Comparison of ENCODE assay signal across 21 mouse cellular contexts in genomic region chr3:98418991-98419785, GRCm38 (mm10). TPM values are rescaled to one million over a fixed set of nuclear protein-coding genes. Genes with fewer than 3 reads are reported as not detected.
A peak's percentile ranks its signal among the peaks of the same experiment; 100 is the strongest.
DNase-seq lines count a peak whose midpoint lies in the region; ATAC-seq and TF ChIP-seq lines count a peak whose summit lies in the region.
"Had no signal": no experiment of that assay in that cellular context is flagged by ENCODE, and none has a peak within 500 bp of the region (broad histone marks: within the 10 kb centered on the region; RNA-seq: fewer than 3 reads in every experiment).

No protein-coding gene starts in this region.

- no peaks in the 10 kb centered on the region for H3K27me3 ChIP-seq in heart, postnatal 0 days (ENCODE audit: control insufficient read depth, insufficient read depth, low read length)
- no peaks in the 10 kb centered on the region; the same call in 1 of the 2 replicates for H3K27me3 ChIP-seq in heart, adult 2 months (ENCODE audit: control insufficient read depth, insufficient read depth, low read length)
- H3K27me3 ChIP-seq in MEL (ENCODE audit: control insufficient read depth in 1 of 2, insufficient read depth in 2 of 2, low read length in 2 of 2), result peaks cover 0 to 1% of the 10 kb centered on the region in 2 experiments; a peak in 2 of 4 replicates
- H3K27me3 ChIP-seq: forebrain, embryonic 12.5 days had no signal

- no peak for TF ChIP-seq POLR2A in heart, adult 2 months (IDR thresholded peaks at IDR 0.05; ENCODE audit: insufficient read depth, low read depth, low read length)
- no peak for TF ChIP-seq POLR2A in MEL (IDR thresholded peaks at IDR 0.05; ENCODE audit: control insufficient read depth in 1 of 2, insufficient read depth in 1 of 2, low read depth in 1 of 2, low read length in 2 of 2, poor library complexity in 1 of 2)
- no peak for TF ChIP-seq POLR2A in lung, adult 2 months (IDR thresholded peaks at IDR 0.05; ENCODE audit: borderline replicate concordance, extremely low read depth, low read depth, low read length)

- TF ChIP-seq RAD21 in MEL (IDR thresholded peaks at IDR 0.05; ENCODE audit: low read depth, low read length), result no peak

- 66% methylated on average over 6 of the region's 6 CpGs for WGBS in heart, postnatal 0 days
- 79% methylated on average over 6 of the region's 6 CpGs for WGBS in heart, adult 2 months
- 68% methylated on average over 6 of the region's 6 CpGs for WGBS in lung, adult 2 months

- 0 out of 2 replicates have a peak overlapping the region, but pooled peaks have one; percentile 20 for H3K27ac ChIP-seq in heart, postnatal 0 days (ENCODE audit: low read depth)
- H3K27ac ChIP-seq in heart, adult 2 months, result no peak overlapping the region
- no peak overlapping the region for H3K27ac ChIP-seq in MEL (ENCODE audit: control insufficient read depth, low read depth, low read length)
- H3K27ac ChIP-seq: forebrain, embryonic 12.5 days had no signal

- no peaks in the 10 kb centered on the region for H3K9me3 ChIP-seq in heart, postnatal 0 days (replicated peaks; ENCODE audit: control insufficient read depth, low read length)
- no peaks in the 10 kb centered on the region for H3K9me3 ChIP-seq in MEL (replicated peaks; ENCODE audit: insufficient read depth, low read length)
- H3K9me3 ChIP-seq: forebrain, embryonic 12.5 days; megakaryocyte, embryonic 14.5 days had no signal

- intact Hi-C loops in heart, adult 2 months (cut with DNase I), result loop anchor here (10.0 kb wide), 1 partner anchor 404 kb away; the partner anchor contains the start of gene Notch2

- TF ChIP-seq CTCF in heart, postnatal 0 days (IDR thresholded peaks at IDR 0.05; ENCODE audit: low read depth), result no peak
- no peak for TF ChIP-seq CTCF in heart, adult 2 months (IDR thresholded peaks at IDR 0.05)
- TF ChIP-seq CTCF in MEL (IDR thresholded peaks at IDR 0.05 in 2 of 3, conservative IDR thresholded peaks at IDR 0.05 in 1 of 3; ENCODE audit: control insufficient read depth in 1 of 3, insufficient read depth in 1 of 3, low read depth in 2 of 3, low read length in 3 of 3, poor library complexity in 1 of 3, severe bottlenecking in 1 of 3), result no peak
- TF ChIP-seq CTCF in lung, adult 2 months (IDR thresholded peaks at IDR 0.05; ENCODE audit: insufficient read depth, low read length), result no peak

- no peak for TF ChIP-seq EP300 in heart, postnatal 0 days (IDR thresholded peaks at IDR 0.05; ENCODE audit: low read depth)
- no peak for TF ChIP-seq EP300 in heart, adult 2 months (IDR thresholded peaks at IDR 0.05; ENCODE audit: insufficient read depth, low read depth, low read length)
- no peak for TF ChIP-seq EP300 in MEL (IDR thresholded peaks at IDR 0.05; ENCODE audit: low read depth in 1 of 2, low read length in 2 of 2)

- no peak overlapping the region for H3K4me2 ChIP-seq in heart, postnatal 0 days (ENCODE audit: low read depth, low read length)
- H3K4me2 ChIP-seq: forebrain, embryonic 12.5 days had no signal

- H3K79me2 ChIP-seq in heart, adult 2 months (replicated peaks; ENCODE audit: control insufficient read depth, insufficient read depth, low read length), result no peaks in the 10 kb centered on the region
- no peaks in the 10 kb centered on the region for H3K79me2 ChIP-seq in MEL (ENCODE audit: control insufficient read depth, insufficient read depth, low read length, poor library complexity)

- no peak overlapping the region for H3K4me3 ChIP-seq in heart, postnatal 0 days (ENCODE audit: low read depth, low read length)
- H3K4me3 ChIP-seq in heart, adult 2 months, result no peak overlapping the region
- no peak overlapping the region for H3K4me3 ChIP-seq in MEL (ENCODE audit: control insufficient read depth in 1 of 2, insufficient read depth in 1 of 2, low read depth in 2 of 2, low read length in 2 of 2)
- no peak overlapping the region for H3K4me3 ChIP-seq in lung, adult 2 months (replicated peaks; ENCODE audit: extremely low read depth, low read depth, low read length)
- H3K4me3 ChIP-seq: forebrain, embryonic 12.5 days; megakaryocyte, embryonic 14.5 days had no signal

- DNase-seq in heart, postnatal 0 days (ENCODE audit: low spot score), result no peak
- no peak for DNase-seq in heart, adult 2 months
- DNase-seq in MEL (ENCODE audit: low read depth, low spot score), result peak; percentile 1
- peak; percentile 53 for DNase-seq in kidney, adult 11 months
- DNase-seq in kidney, postnatal 10 days, result peak; percentile 35
- no peak for DNase-seq in lung, adult 2 months
- no peak for DNase-seq in spleen, postnatal 14 days (ENCODE audit: low spot score in 2 of 2)
- DNase-seq: adrenal gland, adult 8-10 months; cerebellum, adult 8-10 months; heart, postnatal 10 days had no signal

- H3K4me1 ChIP-seq in heart, postnatal 0 days (ENCODE audit: control insufficient read depth, insufficient read depth), result peaks cover 45% of the 10 kb centered on the region
- peaks cover 18% of the 10 kb centered on the region for H3K4me1 ChIP-seq in heart, adult 2 months (ENCODE audit: control insufficient read depth, insufficient read depth, low read length)
- peaks cover 0 to 20% of the 10 kb centered on the region in 2 experiments; a peak in 3 of 4 replicates for H3K4me1 ChIP-seq in MEL (ENCODE audit: control insufficient read depth in 1 of 2, insufficient read depth in 2 of 2, low read length in 2 of 2)
- H3K4me1 ChIP-seq in lung, adult 2 months (ENCODE audit: control insufficient read depth, insufficient read depth, low read length), result peaks cover 17% of the 10 kb centered on the region; the same call in 1 of the 2 replicates

- ATAC-seq in heart, postnatal 0 days (ENCODE audit: insufficient read depth, low read depth), result no peak
- ATAC-seq in monocyte, adult 5-6 weeks (replicated peaks; ENCODE audit: insufficient number of reproducible peaks, low FRiP score, low TSS enrichment, poor library complexity, severe bottlenecking), result no peak
- ATAC-seq: hindbrain, embryonic 16.5 days had no signal

- H3K36me3 ChIP-seq in heart, postnatal 0 days (replicated peaks; ENCODE audit: control insufficient read depth, insufficient read depth, low read length), result no peaks in the 10 kb centered on the region
- peaks cover 2% of the 10 kb centered on the region; the same call in 1 of the 2 replicates for H3K36me3 ChIP-seq in heart, adult 2 months (ENCODE audit: control insufficient read depth, insufficient read depth, low read length)
- peaks cover 0 to 9% of the 10 kb centered on the region in 2 experiments; a peak in 2 of 4 replicates for H3K36me3 ChIP-seq in MEL (ENCODE audit: control insufficient read depth in 1 of 2, insufficient read depth in 2 of 2, low read length in 2 of 2)
- H3K36me3 ChIP-seq: forebrain, embryonic 12.5 days had no signal

- H3K9ac ChIP-seq in heart, postnatal 0 days (replicated peaks; ENCODE audit: low read depth, low read length), result no peak overlapping the region
- no peak overlapping the region for H3K9ac ChIP-seq in heart, adult 2 months (ENCODE audit: low read depth, low read length)
- H3K9ac ChIP-seq in MEL (ENCODE audit: control insufficient read depth, low read depth, low read length, poor library complexity, severe bottlenecking), result no peak overlapping the region
- H3K9ac ChIP-seq: forebrain, embryonic 12.5 days had no signal

TF ChIP-seq in MEL, 35 proteins besides CTCF, POLR2A, EP300 and RAD21:
- TF ChIP-seq TCF12 (IDR thresholded peaks at IDR 0.05; ENCODE audit: low read depth, low read length) (no peak), CHD1 (IDR thresholded peaks at IDR 0.05; ENCODE audit: low read depth, low read length) (no peak), MXI1 (IDR thresholded peaks at IDR 0.05; ENCODE audit: low read depth, low read length) (no peak), POLR2AphosphoS2 (IDR thresholded peaks at IDR 0.05; ENCODE audit: low read length) (no peak), USF2 (IDR thresholded peaks at IDR 0.05; ENCODE audit: borderline replicate concordance in 1 of 2, insufficient read depth in 1 of 2, low read depth in 1 of 2, low read length in 2 of 2) (no peak), ELF1 (IDR thresholded peaks at IDR 0.05; ENCODE audit: low read depth, low read length) (no peak), BHLHE40 (IDR thresholded peaks at IDR 0.05; ENCODE audit: borderline replicate concordance, low read depth, low read length) (no peak), CHD2 (IDR thresholded peaks at IDR 0.05; ENCODE audit: low read length) (no peak), MAX (IDR thresholded peaks at IDR 0.05; ENCODE audit: low read length) (no peak), ZKSCAN1 (IDR thresholded peaks at IDR 0.05; ENCODE audit: low read depth, low read length) (no peak), ETS1 (IDR thresholded peaks at IDR 0.05; ENCODE audit: low read depth, low read length) (no peak), NRF1 (IDR thresholded peaks at IDR 0.05; ENCODE audit: insufficient read depth, low read depth, low read length, poor library complexity, severe bottlenecking) (no peak), MAZ (IDR thresholded peaks at IDR 0.05; ENCODE audit: low read depth, low read length) (no peak), E2F4 (IDR thresholded peaks at IDR 0.05; ENCODE audit: borderline replicate concordance, low read depth, low read length) (no peak), SMC3 (IDR thresholded peaks at IDR 0.05; ENCODE audit: low read depth, low read length) (no peak)

RNA-seq across cellular contexts. Expression of gene Zfp697, which starts 36.9 kb away (rescaled TPM):
- total RNA-seq in heart, postnatal 0 days (2014; rRNA removed; ENCODE audit: low replicate concordance), result 10.4 and 20.8 TPM in 2 replicates
- 9.4 and 9.6 TPM in 2 replicates for polyA plus RNA-seq in heart, postnatal 0 days (2015; fragmentation: Nextera tagmentation; extraction: Ambion mirVana)
- 1 to 10 TPM; 5.9 to 8.1 TPM for total RNA-seq in heart, adult 2 months (2021)
- polyA plus RNA-seq in heart, adult 2 months (2012; rRNA removed), result 6.3 and 9.0 TPM in 2 replicates
- 0.03 and 0.04 TPM in 2 replicates for total RNA-seq in MEL (2012; rRNA removed)
- not detected for polyA plus RNA-seq in MEL (2012; ENCODE audit: insufficient read depth in 1 of 2, insufficient read length in 2 of 2, low read depth in 1 of 2, low replicate concordance in 2 of 2, missing spikeins in 1 of 2)
- total RNA-seq in monocyte, adult 5-6 weeks (2017), result not detected in 3 replicates
- polyA plus RNA-seq in lung, adult 2 months (2012; rRNA removed), result 17.0 and 17.9 TPM in 2 replicates

RNA-seq across cellular contexts. Expression of gene Gm4450, which starts 37.7 kb away (rescaled TPM):
- not detected in 2 replicates for total RNA-seq in heart, postnatal 0 days (2014; rRNA removed; ENCODE audit: low replicate concordance)
- polyA plus RNA-seq in heart, postnatal 0 days (2015; fragmentation: Nextera tagmentation; extraction: Ambion mirVana), result not detected in 2 replicates
- not detected for total RNA-seq in heart, adult 2 months (2021)
- not detected in 2 replicates for polyA plus RNA-seq in heart, adult 2 months (2012; rRNA removed)
- not detected in 2 replicates for total RNA-seq in MEL (2012; rRNA removed)
- not detected for polyA plus RNA-seq in MEL (2012; ENCODE audit: insufficient read depth in 1 of 2, insufficient read length in 2 of 2, low read depth in 1 of 2, low replicate concordance in 2 of 2, missing spikeins in 1 of 2)
- not detected in 3 replicates for total RNA-seq in monocyte, adult 5-6 weeks (2017)
- not detected in 2 replicates for polyA plus RNA-seq in lung, adult 2 months (2012; rRNA removed)
- total RNA-seq: adrenal gland, adult 8-10 months; gastrocnemius, adult 18-20 months; granulocyte monocyte progenitor cell, adult 5-6 weeks; heart, postnatal 10 days; layer of hippocampus, adult 8-10 months; neutrophil, adult 5-6 weeks had no signal
- polyA plus RNA-seq: forebrain, embryonic 12.5 days; limb, embryonic 14.5 days; lung, embryonic 16.5 days; urinary bladder, adult 2 months had no signal

Comparison
In these comparisons a context has a peak if more than half of its experiments do, and no peak if none do; other contexts are left out.
1. DNase-seq: peak in MEL (single experiment), kidney, adult 11 months (single experiment) and kidney, postnatal 10 days (single experiment); none in heart, postnatal 0 days (single experiment), heart, adult 2 months (0 of 2), lung, adult 2 months (single experiment) and spleen, postnatal 14 days (0 of 2).